Mouse (Mus musculus) liver, embryonic 15.5 days (tissue): ENCODE measurements around the gene Pnmal1. TPM values are rescaled to one million over a fixed set of nuclear protein-coding genes. Genes with fewer than 3 reads are reported as not detected.

Experiments used
- ATAC-seq: fragments of 200-750 bp; cut with Nextera tagmentation; 2 replicates; pipeline ENCODE4 v1.8.0; 2017; ENCODE audit warnings: moderate number of reproducible peaks, mild to moderate bottlenecking, moderate library complexity; ENCODE audit not compliant: insufficient read depth
- H3K27ac ChIP-seq: fragments of 300-500 bp; sonication (generic); replicated peaks from 2 replicates; pipeline ENCODE4 v1.5.1; 2015; ENCODE audit warnings: mild to moderate bottlenecking, inconsistent platforms
- H3K27me3 ChIP-seq: fragments of 300-500 bp; sonication (generic); 2 replicates; pipeline ENCODE4 v1.6.1; 2015; ENCODE audit warnings: mild to moderate bottlenecking, inconsistent platforms
- H3K36me3 ChIP-seq: fragments of 300-500 bp; sonication (generic); replicated peaks from 2 replicates; pipeline ENCODE4 v1.6.1; 2015; ENCODE audit warnings: moderate library complexity, mild to moderate bottlenecking, inconsistent platforms
- H3K4me1 ChIP-seq: fragments of 300-500 bp; sonication (generic); replicated peaks from 2 replicates; pipeline ENCODE4 v1.6.1; 2015; ENCODE audit warnings: inconsistent platforms
- H3K4me2 ChIP-seq: fragments of 300-500 bp; sonication (generic); 2 replicates; pipeline ENCODE4 v1.6.1; 2015; ENCODE audit warnings: moderate library complexity, mild to moderate bottlenecking, inconsistent platforms
- H3K4me3 ChIP-seq: fragments of 300-500 bp; sonication (generic); replicated peaks from 2 replicates; pipeline ENCODE4 v1.5.1; 2015; ENCODE audit warnings: mild to moderate bottlenecking, inconsistent platforms
- H3K9ac ChIP-seq: fragments of 300-500 bp; sonication (generic); 2 replicates; pipeline ENCODE4 v1.6.1; 2015; ENCODE audit warnings: moderate library complexity, mild to moderate bottlenecking, inconsistent platforms
- H3K9me3 ChIP-seq: fragments of 300-500 bp; sonication (generic); replicated peaks from 2 replicates; pipeline ENCODE4 v1.6.1; 2016; ENCODE audit warnings: inconsistent platforms
- WGBS: fragments of 180-500 bp; shearing (Covaris S2); methylation state at CpG from one replicate; pipeline ENCODE4 v1.1.7; 2015; ENCODE audit warnings: mixed read lengths; ENCODE audit not compliant: insufficient replicate concordance; 5-methylcytosine and 5-hydroxymethylcytosine counted together
- polyA plus RNA-seq: library from polyadenylated mRNA; unstranded; fragments of >200 nt; fragmentation: Nextera tagmentation; extraction: Ambion mirVana; gene quantifications from 2 replicates; pipeline ENCODE4 v1.2.1, GENCODE M21; 2015

Gene Pnmal1
- polyA plus RNA-seq, 1 experiment from 2014 or later: 0.05 TPM

- H3K36me3 ChIP-seq: peaks cover 65% of the 10 kb centered on the region
- 79% methylated on average over 3 of the region's 3 CpGs for WGBS
- H3K9me3 ChIP-seq: no peaks in the 10 kb centered on the region
- peaks cover 49% of the 10 kb centered on the region for H3K4me1 ChIP-seq
- H3K4me3 ChIP-seq: no peak overlapping the region
- no peak for ATAC-seq
- no peak overlapping the region for H3K9ac ChIP-seq
- H3K4me2 ChIP-seq: no peak overlapping the region
- no peak overlapping the region for H3K27ac ChIP-seq
- H3K27me3 ChIP-seq: no peaks in the 10 kb centered on the region
Measured at GRCm38 (mm10) chr7:16918670-16919069, 40.8 kb upstream of the Pnmal1 start.

DNA sequence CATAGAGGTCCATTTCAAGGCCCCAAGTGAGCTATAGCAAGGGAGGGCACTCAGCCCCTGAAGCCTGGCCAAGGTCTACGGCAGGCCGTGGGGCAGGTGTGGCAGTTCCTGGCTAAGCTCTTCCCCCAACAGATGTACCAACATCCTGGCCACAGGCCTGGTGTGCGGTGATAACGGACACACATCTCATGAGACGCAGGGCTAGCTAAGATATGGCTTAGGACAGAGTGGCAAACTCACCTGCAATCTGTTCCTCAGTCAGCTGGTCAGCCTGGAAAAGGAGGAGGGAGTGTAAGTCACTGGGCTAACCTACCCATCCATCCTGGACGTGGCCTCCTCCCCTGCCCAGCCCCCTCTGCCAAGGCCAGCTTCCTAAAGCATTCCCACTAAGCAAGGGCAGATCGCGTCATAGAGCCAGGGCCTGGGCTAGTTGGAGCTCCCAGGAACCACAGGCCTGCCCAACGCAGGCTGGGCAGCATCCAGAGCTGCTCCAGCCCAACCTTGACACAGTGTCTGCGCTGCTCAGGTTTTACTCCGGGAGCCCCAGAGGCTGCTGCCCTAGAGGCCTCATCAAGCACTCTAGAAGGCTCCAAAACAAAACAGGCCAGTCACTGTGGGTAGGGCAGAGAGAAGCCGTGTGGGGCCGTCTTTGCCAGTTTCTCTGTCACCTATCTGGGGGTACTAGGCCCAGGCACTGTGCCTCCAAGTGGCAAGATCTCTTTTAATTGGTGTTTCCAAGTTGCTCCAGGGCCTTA, 39.9 kb upstream of the Pnmal1 start:
- Histone ChIP-seq H3K4me1 (peaks cover 49% of the 10 kb centered on the region), H3K27ac (0 out of 2 replicates have a peak overlapping the region, but pooled peaks have one; percentile 16), H3K27me3 (no peaks in the 10 kb centered on the region), H3K4me2 (peak overlapping the region; percentile 18; the same call in 1 of the 2 replicates), H3K4me3 (no peak overlapping the region), H3K9ac (peak overlapping the region; percentile 8; the same call in 1 of the 2 replicates), H3K9me3 (no peaks in the 10 kb centered on the region), H3K36me3 (peaks cover 62% of the 10 kb centered on the region)
- WGBS: 49% methylated on average over 13 of the region's 13 CpGs
- ATAC-seq: no peak

DNA sequence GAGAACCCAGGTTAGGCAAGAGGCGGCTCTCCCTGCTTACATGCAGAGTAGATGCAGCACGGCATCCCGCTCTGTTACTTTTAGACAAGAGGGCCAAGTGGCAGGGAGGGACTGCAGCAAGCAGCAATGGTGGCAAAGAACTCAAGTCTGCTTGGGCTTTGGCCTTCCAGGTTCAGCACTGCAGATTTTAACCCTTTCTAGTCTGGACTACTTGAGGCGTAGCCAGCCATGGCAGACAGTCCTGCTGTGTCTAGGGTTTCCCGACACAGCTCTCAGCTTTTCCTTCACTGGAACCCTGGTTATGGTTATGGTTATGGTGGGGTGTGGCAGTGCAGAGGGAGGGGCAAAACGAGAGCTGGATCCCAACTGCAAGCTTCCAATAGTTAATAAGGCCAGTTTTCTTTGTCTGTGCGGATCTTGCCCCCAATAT, 39.3 kb upstream of the Pnmal1 start:
- Histone ChIP-seq H3K36me3 (peaks cover 56% of the 10 kb centered on the region), H3K4me1 (peaks cover 55% of the 10 kb centered on the region), H3K4me2 (peak overlapping the region; percentile 18; the same call in 1 of the 2 replicates), H3K4me3 (no peak overlapping the region), H3K27me3 (no peaks in the 10 kb centered on the region), H3K27ac (0 out of 2 replicates have a peak overlapping the region, but pooled peaks have one; percentile 16), H3K9me3 (no peaks in the 10 kb centered on the region), H3K9ac (peak overlapping the region; percentile 8; the same call in 1 of the 2 replicates)
- 82% methylated on average over 7 of the region's 7 CpGs for WGBS
- no peak for ATAC-seq

GRCm38 (mm10) chr7:16920818-16921791, 38.4 kb upstream of the Pnmal1 start:
- H3K27me3 ChIP-seq: no peaks in the 10 kb centered on the region
- H3K4me1 ChIP-seq: peaks cover 56% of the 10 kb centered on the region
- peaks cover 48% of the 10 kb centered on the region for H3K36me3 ChIP-seq
- peak overlapping the region; percentile 85 for H3K4me2 ChIP-seq
- H3K27ac ChIP-seq: peak overlapping the region; percentile 33
- H3K9ac ChIP-seq: peak overlapping the region; percentile 97
- H3K4me3 ChIP-seq: peak overlapping the region; percentile 98
- no peak for ATAC-seq
- H3K9me3 ChIP-seq: no peaks in the 10 kb centered on the region
- 69% methylated on average over 21 of the region's 21 CpGs for WGBS

- no peak for ATAC-seq
- Histone ChIP-seq H3K4me2 (peak overlapping the region; percentile 85), H3K36me3 (peaks cover 40% of the 10 kb centered on the region), H3K4me3 (peak overlapping the region; percentile 98), H3K9me3 (no peaks in the 10 kb centered on the region), H3K27me3 (no peaks in the 10 kb centered on the region), H3K9ac (peak overlapping the region; percentile 97), H3K4me1 (peaks cover 56% of the 10 kb centered on the region), H3K27ac (peak overlapping the region; percentile 93)
- 11% methylated on average over 6 of the region's 6 CpGs for WGBS
Measured at GRCm38 (mm10) chr7:16921881-16922335, 37.6 kb upstream of the Pnmal1 start.

- ATAC-seq: no peak
- H3K27ac ChIP-seq: peak overlapping the region; percentile 93
- peaks cover 34% of the 10 kb centered on the region for H3K36me3 ChIP-seq
- H3K9me3 ChIP-seq: no peaks in the 10 kb centered on the region
- H3K4me2 ChIP-seq: peak overlapping the region; percentile 85
- H3K4me3 ChIP-seq: peak overlapping the region; percentile 98
- H3K9ac ChIP-seq: peak overlapping the region; percentile 97
- 31% methylated on average over 10 of the region's 10 CpGs for WGBS
- no peaks in the 10 kb centered on the region for H3K27me3 ChIP-seq
- H3K4me1 ChIP-seq: peaks cover 56% of the 10 kb centered on the region
Measured at GRCm38 (mm10) chr7:16922360-16922973, 37.0 kb upstream of the Pnmal1 start.

DNA sequence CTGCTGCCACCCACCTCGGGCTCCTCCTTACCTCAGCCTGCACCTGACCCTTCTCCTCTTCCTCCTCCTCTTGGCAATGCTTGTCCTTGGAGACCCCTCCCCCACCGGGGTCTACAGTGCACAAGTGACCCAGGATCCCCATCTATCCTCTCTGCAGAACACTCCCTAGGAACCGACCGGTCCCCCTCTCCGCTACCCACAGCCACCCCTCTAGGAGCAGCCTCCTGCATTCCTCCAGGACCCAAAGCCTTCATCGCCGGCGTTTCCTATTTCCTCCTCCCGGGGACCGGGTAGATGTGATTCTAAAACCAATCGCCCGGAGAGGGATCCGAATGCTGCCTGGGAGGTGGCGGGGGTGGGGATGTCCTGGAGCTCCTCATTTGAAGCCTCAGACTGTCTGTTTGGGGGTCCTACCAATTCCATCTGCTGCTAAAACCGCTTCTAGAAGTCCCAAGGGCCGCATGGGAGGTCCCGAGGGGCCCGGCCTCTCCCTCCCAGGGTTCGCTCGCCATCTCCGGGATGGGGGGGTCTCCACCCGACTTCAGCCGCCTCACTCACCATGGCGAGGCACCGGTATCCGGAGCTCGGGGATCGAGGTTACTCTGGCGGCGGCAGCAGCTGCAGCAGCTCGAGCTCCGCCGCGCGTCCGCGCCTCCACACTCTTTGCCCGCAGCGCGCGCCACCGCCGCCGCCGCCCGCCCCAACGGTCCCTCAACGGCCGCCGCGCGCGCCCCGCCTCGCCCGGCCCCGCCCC, 36.0 kb upstream of the Pnmal1 start:
- H3K9me3 ChIP-seq: no peaks in the 10 kb centered on the region
- H3K27me3 ChIP-seq: no peaks in the 10 kb centered on the region
- WGBS: under 1% methylated on average over 53 of the region's 57 CpGs
- H3K27ac ChIP-seq: peak overlapping the region; percentile 93
- peaks cover 54% of the 10 kb centered on the region for H3K4me1 ChIP-seq
- peak overlapping the region; percentile 98 for H3K4me3 ChIP-seq
- ATAC-seq: no peak
- peak overlapping the region; percentile 97 for H3K9ac ChIP-seq
- peak overlapping the region; percentile 85 for H3K4me2 ChIP-seq
- peaks cover 24% of the 10 kb centered on the region for H3K36me3 ChIP-seq

DNA sequence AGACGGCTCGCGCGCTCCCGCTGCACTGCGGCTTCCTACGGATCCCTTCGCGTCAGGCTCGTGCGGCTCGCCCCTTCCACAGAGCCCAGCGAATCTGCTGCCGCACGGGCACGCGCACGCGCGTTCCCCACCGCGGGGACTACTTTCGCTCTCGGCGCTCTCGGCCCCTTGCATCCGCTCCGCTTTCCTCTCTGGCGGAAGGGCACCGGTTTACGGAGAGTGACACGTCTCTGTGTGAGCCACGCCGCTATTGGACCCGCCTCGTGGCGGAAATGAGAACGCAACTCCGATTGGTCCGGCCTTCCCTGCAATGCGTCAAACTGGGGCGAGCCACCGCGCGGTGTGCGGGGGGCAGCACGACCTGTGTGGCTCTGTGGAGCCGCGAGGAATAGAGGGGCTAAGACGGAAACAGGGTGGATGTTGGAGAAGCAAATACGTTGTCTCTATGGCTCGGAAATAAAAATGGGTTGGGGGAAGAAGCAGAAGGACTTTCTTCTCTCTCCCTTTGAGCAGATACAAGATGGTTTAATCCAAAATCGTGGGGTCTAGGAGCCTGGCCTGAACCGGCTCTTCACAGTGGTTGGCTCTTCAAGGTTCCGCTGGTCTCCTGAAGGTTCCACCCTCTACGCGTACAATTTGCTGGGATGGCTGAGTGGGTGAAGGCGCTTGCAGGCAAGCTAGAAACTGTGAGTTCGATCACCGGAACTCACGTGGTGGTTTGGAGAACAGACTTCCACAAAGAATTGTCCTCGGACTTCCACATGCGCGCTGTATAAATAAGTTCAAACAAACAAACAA, 35.2 kb upstream of the Pnmal1 start, which contains the start of gene Calm3:
TSS of gene Calm3 (minus strand) at position 78 of the 798 bp plus-strand sequence.
- Histone ChIP-seq H3K9me3 (no peaks in the 10 kb centered on the region), H3K27me3 (no peaks in the 10 kb centered on the region), H3K4me2 (peak within 1 kb of the TSS; percentile 85), H3K27ac (peak within 1 kb of the TSS; percentile 93), H3K9ac (peak within 1 kb of the TSS; percentile 97), H3K36me3 (peaks cover 16% of the 10 kb centered on the region), H3K4me1 (peaks cover 46% of the 10 kb centered on the region), H3K4me3 (peak within 1 kb of the TSS; percentile 98)
- 1% methylated on average over 64 of the region's 64 CpGs for WGBS
- ATAC-seq: peak; percentile 91

- H3K27ac ChIP-seq: no peak overlapping the region
- ATAC-seq: no peak
- H3K4me2 ChIP-seq: no peak overlapping the region
- no peaks in the 10 kb centered on the region for H3K36me3 ChIP-seq
- H3K9ac ChIP-seq: no peak overlapping the region
- H3K27me3 ChIP-seq: no peaks in the 10 kb centered on the region
- peaks cover 17% of the 10 kb centered on the region for H3K4me1 ChIP-seq
- no peak overlapping the region for H3K4me3 ChIP-seq
- 25% methylated on average over 2 of the region's 2 CpGs for WGBS
- H3K9me3 ChIP-seq: no peaks in the 10 kb centered on the region
Measured at GRCm38 (mm10) chr7:16928341-16928740, 31.1 kb upstream of the Pnmal1 start.
